Mouse (Mus musculus) cortical plate, adult 2 months (tissue): ENCODE data around the gene Rcbtb2.

Source experiments
- CTCF ChIP-seq: fragments of 200-500 bp; IDR thresholded peaks from 2 replicates; pipeline ENCODE4 v1.5.1; 2011; ENCODE audit warnings: mild to moderate bottlenecking, control low read depth, low read length; ENCODE audit not compliant: insufficient read depth; ENCODE audit errors: extremely low read depth
- POLR2A ChIP-seq: fragments of 200-500 bp; IDR thresholded peaks from 2 replicates; pipeline ENCODE4 v1.6.1; 2011; ENCODE audit warnings: mild to moderate bottlenecking, low read length, control low read depth; ENCODE audit not compliant: insufficient read depth; ENCODE audit errors: extremely low read depth

- TF ChIP-seq CTCF (no peak), POLR2A (no peak)
Observed at GRCm38 (mm10) chr14:73094802-73095550, 27.9 kb upstream of the Rcbtb2 start.
